Mouse (Mus musculus) liver, postnatal 0 days (tissue): Measurements from ENCODE around the gene Coa5.

Experiments used
- CTCF ChIP-seq: sonication (generic); IDR thresholded peaks from 2 replicates; pipeline ENCODE4 v1.5.1; 2016; ENCODE audit warnings: antibody characterized with exemption, low read depth
- EP300 ChIP-seq: IDR thresholded peaks from 2 replicates; pipeline ENCODE4 v1.6.1; 2016; ENCODE audit warnings: antibody characterized with exemption, low read depth, mild to moderate bottlenecking

- no peak for TF ChIP-seq CTCF
- TF ChIP-seq EP300: no peak
Observed at GRCm38 (mm10) chr1:37415394-37415793, 14.5 kb downstream of the Coa5 start.
